ENCODE assay signal across 9 mouse cellular contexts in the genomic region with DNA sequence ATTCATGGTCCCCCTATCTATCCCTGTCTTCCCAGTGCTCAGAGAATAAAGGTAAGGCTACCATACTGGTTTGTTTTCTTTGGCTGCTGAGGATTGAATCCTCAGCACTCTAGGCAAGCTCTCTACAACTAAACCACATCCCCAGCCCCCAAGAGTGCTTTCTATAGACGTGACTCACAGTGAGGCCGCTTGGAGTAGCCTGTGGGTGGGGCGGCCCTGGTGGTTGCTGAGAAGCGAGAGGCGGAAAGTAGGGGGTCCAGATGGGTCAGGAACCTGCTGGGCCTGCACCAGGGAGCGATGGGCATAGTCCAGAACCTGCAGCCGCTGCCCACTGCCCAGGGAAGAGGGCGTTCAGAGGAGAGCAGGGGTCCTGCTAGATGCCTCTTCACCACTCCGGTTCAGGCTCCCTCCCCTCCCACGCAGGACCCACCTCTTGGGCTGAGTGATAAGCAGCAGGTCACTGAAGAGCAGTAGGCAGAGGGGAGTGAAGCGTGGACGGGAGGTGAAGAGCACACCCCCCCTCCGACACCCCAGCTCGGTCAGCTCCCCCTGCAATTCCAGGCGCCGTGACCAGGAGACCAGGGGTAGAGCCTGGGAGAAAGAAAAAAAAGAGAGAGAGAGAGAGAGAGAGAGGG. TPM values are rescaled to one million over a fixed set of nuclear protein-coding genes. Genes with fewer than 3 reads are reported as not detected.
A peak's percentile ranks its signal among the peaks of the same experiment; 100 is the strongest.
DNase-seq lines count a peak whose midpoint lies in the region; ATAC-seq and TF ChIP-seq lines count a peak whose summit lies in the region.
"Had no signal": no experiment of that assay in that cellular context is flagged by ENCODE, and none has a peak within 500 bp of the region (broad histone marks: within the 10 kb centered on the region; RNA-seq: fewer than 3 reads in every experiment).

No protein-coding gene starts in this region.

- peak overlapping the region; percentile 6; the same call in 1 of the 2 replicates for H3K4me3 ChIP-seq in embryonic facial prominence, embryonic 14.5 days (ENCODE audit: low read depth, low read length)
- no peak overlapping the region for H3K4me3 ChIP-seq in intestine, postnatal 0 days (ENCODE audit: low read depth, low read length)

- peak; percentile 20; the same call in 1 of the 2 replicates for ATAC-seq in embryonic facial prominence, embryonic 14.5 days (ENCODE audit: low read depth)
- no peak for ATAC-seq in intestine, postnatal 0 days

- peak; percentile 43 for DNase-seq in layer of hippocampus, adult 9-11 months
- no peak for DNase-seq in layer of hippocampus, adult 9-10 months (ENCODE audit: low spot score)
- DNase-seq in embryonic facial prominence, embryonic 14.5 days (ENCODE audit: low spot score) = peak; percentile 43
- DNase-seq in right cerebral cortex, postnatal 10 days (ENCODE audit: low spot score in 2 of 2) = peak; percentile 58 to 64
- DNase-seq in layer of hippocampus, postnatal 10 days (ENCODE audit: low spot score in 2 of 2) = no peak
- DNase-seq in layer of hippocampus, postnatal 25 days (ENCODE audit: extremely low spot score in 1 of 2, low spot score in 1 of 2) = no peak
- no peak for DNase-seq in heart, adult 18-20 months

- no peaks in the 10 kb centered on the region for H3K36me3 ChIP-seq in embryonic facial prominence, embryonic 14.5 days (ENCODE audit: control insufficient read depth, insufficient read depth, low read length)
- H3K36me3 ChIP-seq in intestine, postnatal 0 days (ENCODE audit: control insufficient read depth, insufficient read depth) = no peaks in the 10 kb centered on the region

- H3K9me3 ChIP-seq in embryonic facial prominence, embryonic 14.5 days (ENCODE audit: control insufficient read depth, low read length) = no peaks in the 10 kb centered on the region
- H3K9me3 ChIP-seq in intestine, postnatal 0 days (ENCODE audit: control insufficient read depth) = no peaks in the 10 kb centered on the region

- WGBS in embryonic facial prominence, embryonic 14.5 days = 22% methylated on average over 12 of the region's 16 CpGs
- WGBS in intestine, postnatal 0 days = 14% methylated on average over 14 of the region's 16 CpGs

- no peak for TF ChIP-seq CTCF in intestine, postnatal 0 days (IDR thresholded peaks at IDR 0.05; ENCODE audit: low read depth)

- H3K4me2 ChIP-seq in embryonic facial prominence, embryonic 14.5 days (ENCODE audit: low read depth, low read length) = peak overlapping the region; percentile 40
- H3K4me2 ChIP-seq in intestine, postnatal 0 days (replicated peaks; ENCODE audit: low read depth) = peak overlapping the region; percentile 13; the same call in 1 of the 2 replicates

- no peak overlapping the region for H3K27ac ChIP-seq in embryonic facial prominence, embryonic 14.5 days (replicated peaks; ENCODE audit: low read depth, low read length)
- H3K27ac ChIP-seq in intestine, postnatal 0 days (ENCODE audit: low read depth, low read length) = no peak overlapping the region

- peak overlapping the region; percentile 48; the same call in 1 of the 2 replicates for H3K9ac ChIP-seq in embryonic facial prominence, embryonic 14.5 days (ENCODE audit: low read depth, low read length)
- H3K9ac ChIP-seq in intestine, postnatal 0 days (ENCODE audit: low read depth, low read length) = no peak overlapping the region

- peaks cover 4% of the 10 kb centered on the region; the same call in 1 of the 2 replicates for H3K4me1 ChIP-seq in embryonic facial prominence, embryonic 14.5 days (ENCODE audit: control insufficient read depth, insufficient read depth, low read length)
- H3K4me1 ChIP-seq in intestine, postnatal 0 days (replicated peaks; ENCODE audit: control insufficient read depth, insufficient read depth, low read length) = no peaks in the 10 kb centered on the region

- no peaks in the 10 kb centered on the region; the same call in 1 of the 2 replicates for H3K27me3 ChIP-seq in embryonic facial prominence, embryonic 14.5 days (replicated peaks; ENCODE audit: control insufficient read depth, insufficient read depth, low read length)
- 0 out of 2 replicates have a peak, but pooled peaks cover 7% of the 10 kb centered on the region for H3K27me3 ChIP-seq in intestine, postnatal 0 days (replicated peaks; ENCODE audit: control insufficient read depth, insufficient read depth, low read length)

RNA-seq across cellular contexts. Expression of a gene that starts 10.4 kb away (rescaled TPM):
- 7.3 and 8.9 TPM in 2 replicates for polyA plus RNA-seq in embryonic facial prominence, embryonic 14.5 days (2014; fragmentation: Nextera tagmentation; extraction: Ambion mirVana)
- 2.6 and 3.4 TPM in 2 replicates for polyA plus RNA-seq in intestine, postnatal 0 days (2015; fragmentation: Nextera tagmentation; extraction: Ambion mirVana)
- 10 to 100 TPM; 12.2 to 17.4 TPM for total RNA-seq in layer of hippocampus, postnatal 10 days (2021)
- total RNA-seq in layer of hippocampus, postnatal 25 days (2021) = 1 to 10 TPM; 5.8 to 6.9 TPM
- 10 to 100 TPM; 20.6 to 23.5 TPM for total RNA-seq in heart, adult 18-20 months (2021)

RNA-seq across cellular contexts. Expression of a gene that starts 20.0 kb away (rescaled TPM):
- polyA plus RNA-seq in embryonic facial prominence, embryonic 14.5 days (2014; fragmentation: Nextera tagmentation; extraction: Ambion mirVana) = not detected in 2 replicates
- polyA plus RNA-seq in intestine, postnatal 0 days (2015; fragmentation: Nextera tagmentation; extraction: Ambion mirVana) = not detected in 2 replicates
- total RNA-seq in layer of hippocampus, postnatal 10 days (2021) = under 1 TPM; 0.45 to 0.62 TPM
- not detected for total RNA-seq in layer of hippocampus, postnatal 25 days (2021)
- total RNA-seq in heart, adult 18-20 months (2021) = not detected
- polyA plus RNA-seq: heart, postnatal 0 days had no signal

RNA-seq across cellular contexts. Expression of a gene that starts 21.0 kb away (rescaled TPM):
- polyA plus RNA-seq in embryonic facial prominence, embryonic 14.5 days (2014; fragmentation: Nextera tagmentation; extraction: Ambion mirVana) = 3.4 and 5.0 TPM in 2 replicates
- 1.9 and 2.3 TPM in 2 replicates for polyA plus RNA-seq in intestine, postnatal 0 days (2015; fragmentation: Nextera tagmentation; extraction: Ambion mirVana)
- 1 to 10 TPM; 4.3 to 4.4 TPM for total RNA-seq in layer of hippocampus, postnatal 10 days (2021)
- total RNA-seq in layer of hippocampus, postnatal 25 days (2021) = 1 to 10 TPM; 4.4 to 7.6 TPM
- total RNA-seq in heart, adult 18-20 months (2021) = 1 to 10 TPM; 4.8 to 9.3 TPM

RNA-seq across cellular contexts. Expression of a gene that starts 28.1 kb away (rescaled TPM):
- 44.9 and 50.1 TPM in 2 replicates for polyA plus RNA-seq in embryonic facial prominence, embryonic 14.5 days (2014; fragmentation: Nextera tagmentation; extraction: Ambion mirVana)
- 13.6 and 16.5 TPM in 2 replicates for polyA plus RNA-seq in intestine, postnatal 0 days (2015; fragmentation: Nextera tagmentation; extraction: Ambion mirVana)
- total RNA-seq in layer of hippocampus, postnatal 10 days (2021) = 10 to 100 TPM; 16.2 to 20.5 TPM
- 10 to 100 TPM; 15.1 to 18.1 TPM for total RNA-seq in layer of hippocampus, postnatal 25 days (2021)
- 100 to 1,000 TPM in 1 of 2 experiments, 10 to 100 TPM in 1; 87.5 to 102 TPM for total RNA-seq in heart, adult 18-20 months (2021)

RNA-seq across cellular contexts. Expression of a gene that starts 45.5 kb away (rescaled TPM):
- polyA plus RNA-seq in embryonic facial prominence, embryonic 14.5 days (2014; fragmentation: Nextera tagmentation; extraction: Ambion mirVana) = 1,088 and 1,233 TPM in 2 replicates
- polyA plus RNA-seq in intestine, postnatal 0 days (2015; fragmentation: Nextera tagmentation; extraction: Ambion mirVana) = 623 and 626 TPM in 2 replicates
- 100 to 1,000 TPM; 734 to 739 TPM for total RNA-seq in layer of hippocampus, postnatal 10 days (2021)
- 100 to 1,000 TPM; 627 to 764 TPM for total RNA-seq in layer of hippocampus, postnatal 25 days (2021)
- 100 to 1,000 TPM; 679 to 731 TPM for total RNA-seq in heart, adult 18-20 months (2021)

Comparison
In these comparisons a context has a peak if more than half of its experiments do, and no peak if none do; other contexts are left out.
1. DNase-seq: peak in layer of hippocampus, adult 9-11 months (single experiment), embryonic facial prominence, embryonic 14.5 days (single experiment) and right cerebral cortex, postnatal 10 days (2 of 2); none in layer of hippocampus, adult 9-10 months (single experiment), layer of hippocampus, postnatal 10 days (0 of 2), layer of hippocampus, postnatal 25 days (0 of 2) and heart, adult 18-20 months (0 of 2).